9 mouse cellular contexts compared by ENCODE assay signal in the genomic region with DNA sequence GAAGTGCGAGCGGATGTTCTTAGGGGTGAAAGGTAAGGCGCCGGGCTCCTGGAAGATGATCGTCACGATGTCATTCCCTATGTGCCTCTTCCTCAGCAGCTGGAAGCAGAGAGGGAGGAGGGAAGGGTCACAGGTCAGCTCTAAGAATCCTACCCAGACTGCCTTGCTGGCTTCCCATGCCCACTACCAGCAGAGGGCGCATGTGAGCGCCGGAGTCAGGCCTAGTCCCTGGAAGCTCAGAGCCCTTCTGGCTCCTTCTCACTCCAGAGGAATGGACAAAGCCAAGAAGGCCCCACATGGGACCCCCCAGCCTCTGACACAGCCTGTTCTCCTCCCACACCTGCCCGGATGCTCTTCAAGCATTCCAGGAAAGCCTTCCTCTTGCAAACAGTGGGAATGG.
A peak's percentile ranks its signal among the peaks of the same experiment; 100 is the strongest.
DNase-seq lines count a peak whose midpoint lies in the region; ATAC-seq and TF ChIP-seq lines count a peak whose summit lies in the region.
"Had no signal": no experiment of that assay in that cellular context is flagged by ENCODE, and none has a peak within 500 bp of the region (broad histone marks: within the 10 kb centered on the region; RNA-seq: fewer than 3 reads in every experiment).

No protein-coding gene starts in this region.

- no peak overlapping the region for H3K4me2 ChIP-seq in heart, embryonic 14.5 days (ENCODE audit: low read length)
- no peak overlapping the region for H3K4me2 ChIP-seq in kidney, postnatal 0 days (ENCODE audit: low read length)
- no peak overlapping the region for H3K4me2 ChIP-seq in liver, embryonic 14.5 days (ENCODE audit: low read depth)
- no peak overlapping the region for H3K4me2 ChIP-seq in neural tube, embryonic 13.5 days
- H3K4me2 ChIP-seq in stomach, embryonic 16.5 days (ENCODE audit: low read depth, low read length): no peak overlapping the region
- H3K4me2 ChIP-seq: embryonic facial prominence, embryonic 12.5 days had no signal

- H3K4me3 ChIP-seq in embryonic fibroblast, embryonic 13.5 days (ENCODE audit: insufficient read depth, low read length): no peak overlapping the region
- no peak overlapping the region for H3K4me3 ChIP-seq in heart, embryonic 14.5 days (ENCODE audit: control insufficient read depth in 1 of 2, insufficient read depth in 1 of 2, low read depth in 1 of 2, low read length in 2 of 2)
- no peak overlapping the region for H3K4me3 ChIP-seq in kidney, postnatal 0 days (replicated peaks; ENCODE audit: low read depth, low read length)
- H3K4me3 ChIP-seq in liver, embryonic 14.5 days (ENCODE audit: insufficient read depth in 1 of 2, low read depth in 2 of 2, low read length in 2 of 2): no peak overlapping the region
- no peak overlapping the region for H3K4me3 ChIP-seq in neural tube, embryonic 13.5 days
- H3K4me3 ChIP-seq in stomach, embryonic 16.5 days (replicated peaks; ENCODE audit: low read length): no peak overlapping the region
- H3K4me3 ChIP-seq: embryonic facial prominence, embryonic 12.5 days had no signal

- DNase-seq in B cell, adult 2 months: peak; percentile 84 to 86
- DNase-seq in adrenal gland, postnatal 4 days (ENCODE audit: low spot score in 2 of 2): peak; percentile 71 to 73
- DNase-seq in kidney, postnatal 0 days (ENCODE audit: low spot score): peak; percentile 92
- DNase-seq in liver, embryonic 14.5 days (ENCODE audit: low read depth in 3 of 3, low spot score in 3 of 3): peak; percentile 39 to 47 (median 41)

- no peaks in the 10 kb centered on the region for H3K9me3 ChIP-seq in heart, embryonic 14.5 days (ENCODE audit: control insufficient read depth, low read length)
- no peaks in the 10 kb centered on the region for H3K9me3 ChIP-seq in kidney, postnatal 0 days (replicated peaks; ENCODE audit: low read length)
- H3K9me3 ChIP-seq in liver, embryonic 14.5 days (ENCODE audit: control insufficient read depth, low read length): no peaks in the 10 kb centered on the region
- H3K9me3 ChIP-seq in neural tube, embryonic 13.5 days: no peaks in the 10 kb centered on the region
- H3K9me3 ChIP-seq in stomach, embryonic 16.5 days (replicated peaks; ENCODE audit: control insufficient read depth, low read length): no peaks in the 10 kb centered on the region
- H3K9me3 ChIP-seq: embryonic facial prominence, embryonic 12.5 days had no signal

- peak; percentile 98 for TF ChIP-seq CTCF in embryonic fibroblast, embryonic 13.5 days (IDR thresholded peaks at IDR 0.05; ENCODE audit: borderline replicate concordance, insufficient read depth, low read length)
- TF ChIP-seq CTCF in kidney, postnatal 0 days (IDR thresholded peaks at IDR 0.05; ENCODE audit: low read depth): peak; percentile 99
- peak; percentile 97 for TF ChIP-seq CTCF in liver, embryonic 14.5 days (IDR thresholded peaks at IDR 0.05; ENCODE audit: low read depth)

- no peaks in the 10 kb centered on the region for H3K36me3 ChIP-seq in heart, embryonic 14.5 days (ENCODE audit: control insufficient read depth, insufficient read depth, low read length)
- H3K36me3 ChIP-seq in kidney, postnatal 0 days (ENCODE audit: insufficient read depth, low read length): peaks cover 21% of the 10 kb centered on the region; the same call in 1 of the 2 replicates
- H3K36me3 ChIP-seq in liver, embryonic 14.5 days (replicated peaks; ENCODE audit: control insufficient read depth, insufficient read depth, low read depth): no peaks in the 10 kb centered on the region
- peaks cover 63% of the 10 kb centered on the region for H3K36me3 ChIP-seq in neural tube, embryonic 13.5 days
- no peaks in the 10 kb centered on the region; the same call in 1 of the 2 replicates for H3K36me3 ChIP-seq in stomach, embryonic 16.5 days (ENCODE audit: control insufficient read depth, insufficient read depth, low read length)

- TF ChIP-seq POLR2A in embryonic fibroblast, embryonic 13.5 days (IDR thresholded peaks at IDR 0.05; ENCODE audit: low read depth, low read length): no peak

- 0 out of 2 replicates have a peak, but pooled peaks have one; percentile 47 for ATAC-seq in heart, embryonic 14.5 days (ENCODE audit: insufficient number of reproducible peaks, insufficient read depth, low FRiP score, low read depth)
- ATAC-seq in kidney, postnatal 0 days (replicated peaks; ENCODE audit: low FRiP score, low read depth): peak; percentile 80; the same call in 1 of the 2 replicates
- no peak for ATAC-seq in liver, embryonic 14.5 days (ENCODE audit: insufficient read depth)
- peak; percentile 61 for ATAC-seq in neural tube, embryonic 13.5 days (ENCODE audit: low read depth)
- peak; percentile 49; the same call in 1 of the 2 replicates for ATAC-seq in stomach, embryonic 16.5 days (ENCODE audit: insufficient read depth, low FRiP score)

- H3K4me1 ChIP-seq in embryonic fibroblast, embryonic 13.5 days (ENCODE audit: control insufficient read depth, insufficient read depth, low read length): no peaks in the 10 kb centered on the region
- no peaks in the 10 kb centered on the region for H3K4me1 ChIP-seq in heart, embryonic 14.5 days (ENCODE audit: control insufficient read depth in 2 of 2, insufficient read depth in 2 of 2, low read length in 2 of 2)
- no peaks in the 10 kb centered on the region for H3K4me1 ChIP-seq in kidney, postnatal 0 days (replicated peaks; ENCODE audit: insufficient read depth, low read length)
- H3K4me1 ChIP-seq in liver, embryonic 14.5 days (replicated peaks; ENCODE audit: control insufficient read depth in 2 of 2, insufficient read depth in 2 of 2, low read length in 1 of 2): no peaks in the 10 kb centered on the region
- no peaks in the 10 kb centered on the region for H3K4me1 ChIP-seq in neural tube, embryonic 13.5 days (replicated peaks)
- H3K4me1 ChIP-seq in stomach, embryonic 16.5 days (ENCODE audit: control insufficient read depth, insufficient read depth, low read length): 0 out of 2 replicates have a peak, but pooled peaks cover 3% of the 10 kb centered on the region
- H3K4me1 ChIP-seq: embryonic facial prominence, embryonic 12.5 days had no signal

- no peak overlapping the region for H3K9ac ChIP-seq in heart, embryonic 14.5 days (ENCODE audit: low read length)
- no peak overlapping the region for H3K9ac ChIP-seq in kidney, postnatal 0 days (ENCODE audit: low read depth, low read length)
- H3K9ac ChIP-seq in liver, embryonic 14.5 days (replicated peaks): no peak overlapping the region
- 0 out of 2 replicates have a peak overlapping the region, but pooled peaks have one; percentile 6 for H3K9ac ChIP-seq in neural tube, embryonic 13.5 days
- no peak overlapping the region; the same call in 1 of the 2 replicates for H3K9ac ChIP-seq in stomach, embryonic 16.5 days (ENCODE audit: low read length)
- H3K9ac ChIP-seq: embryonic facial prominence, embryonic 12.5 days had no signal

- WGBS in heart, embryonic 14.5 days: 29% methylated on average over 10 of the region's 10 CpGs
- WGBS in kidney, postnatal 0 days: 25% methylated on average over 10 of the region's 10 CpGs
- 26% methylated on average over 10 of the region's 10 CpGs for WGBS in liver, embryonic 14.5 days (ENCODE audit: insufficient replicate concordance)
- WGBS in neural tube, embryonic 13.5 days: 27% methylated on average over 10 of the region's 10 CpGs
- WGBS in stomach, embryonic 16.5 days: 23% methylated on average over 10 of the region's 10 CpGs

- TF ChIP-seq EP300 in liver, embryonic 14.5 days (IDR thresholded peaks at IDR 0.05; ENCODE audit: low read depth): no peak

- H3K27me3 ChIP-seq in heart, embryonic 14.5 days (ENCODE audit: control insufficient read depth, insufficient read depth, low read length): peaks cover 45% of the 10 kb centered on the region
- no peaks in the 10 kb centered on the region for H3K27me3 ChIP-seq in kidney, postnatal 0 days (ENCODE audit: insufficient read depth, low read length)
- no peaks in the 10 kb centered on the region for H3K27me3 ChIP-seq in liver, embryonic 14.5 days (ENCODE audit: control insufficient read depth, insufficient read depth, low read length)
- H3K27me3 ChIP-seq in neural tube, embryonic 13.5 days: no peaks in the 10 kb centered on the region
- no peaks in the 10 kb centered on the region for H3K27me3 ChIP-seq in stomach, embryonic 16.5 days (ENCODE audit: control insufficient read depth, insufficient read depth, low read length)
- H3K27me3 ChIP-seq: embryonic facial prominence, embryonic 12.5 days had no signal

- H3K27ac ChIP-seq in embryonic fibroblast, embryonic 13.5 days (ENCODE audit: insufficient read depth, low read length): no peak overlapping the region
- no peak overlapping the region for H3K27ac ChIP-seq in heart, embryonic 14.5 days (replicated peaks in 1 of 2; ENCODE audit: control insufficient read depth in 1 of 2, insufficient read depth in 1 of 2, low read depth in 2 of 2, low read length in 2 of 2)
- H3K27ac ChIP-seq in kidney, postnatal 0 days: no peak overlapping the region
- no peak overlapping the region for H3K27ac ChIP-seq in liver, embryonic 14.5 days
- no peak overlapping the region for H3K27ac ChIP-seq in neural tube, embryonic 13.5 days (replicated peaks)
- H3K27ac ChIP-seq in stomach, embryonic 16.5 days (ENCODE audit: low read length): no peak overlapping the region
- H3K27ac ChIP-seq: embryonic facial prominence, embryonic 12.5 days had no signal

Comparison
In these comparisons a context has a peak if more than half of its experiments do, and no peak if none do; other contexts are left out.
1. DNase-seq: peak in every context shown above with its lines; median percentile 92 in kidney, postnatal 0 days; 85 in B cell, adult 2 months; 72 in adrenal gland, postnatal 4 days; 41 in liver, embryonic 14.5 days.